Mouse (Mus musculus) intestine, embryonic 16.5 days (tissue): Measurements from ENCODE around the gene Spp2. TPM values are rescaled to one million over a fixed set of nuclear protein-coding genes. Genes with fewer than 3 reads are reported as not detected.
A peak's percentile ranks its signal among the peaks of the same experiment; 100 is the strongest.

Source experiments
- ATAC-seq: fragments of 200-750 bp; cut with Nextera tagmentation; 2 replicates; pipeline ENCODE4 v1.8.0; 2017; ENCODE audit warnings: moderate TSS enrichment, moderate library complexity
- H3K27ac ChIP-seq: fragments of 300-500 bp; sonication (generic); 2 replicates; pipeline ENCODE4 v1.5.1; 2014; ENCODE audit warnings: mild to moderate bottlenecking, low read length
- H3K27me3 ChIP-seq: fragments of 300-500 bp; sonication (generic); replicated peaks from 2 replicates; pipeline ENCODE4 v1.6.1; 2014; ENCODE audit warnings: low read length, control low read depth, mixed read lengths; ENCODE audit not compliant: control insufficient read depth, insufficient read depth
- H3K36me3 ChIP-seq: fragments of 300-500 bp; sonication (generic); 2 replicates; pipeline ENCODE4 v1.6.1; 2014; ENCODE audit warnings: low read length, control low read depth; ENCODE audit not compliant: control insufficient read depth, insufficient read depth
- H3K4me1 ChIP-seq: fragments of 300-500 bp; sonication (generic); 2 replicates; pipeline ENCODE4 v1.6.1; 2014; ENCODE audit warnings: low read length, control low read depth, mixed read lengths; ENCODE audit not compliant: control insufficient read depth, insufficient read depth
- H3K4me2 ChIP-seq: fragments of 300-500 bp; sonication (generic); 2 replicates; pipeline ENCODE4 v1.6.1; 2014; ENCODE audit warnings: low read depth, low read length, control low read depth
- H3K4me3 ChIP-seq: fragments of 300-500 bp; sonication (generic); 2 replicates; pipeline ENCODE4 v1.5.1; 2014; ENCODE audit warnings: mild to moderate bottlenecking, low read length
- H3K9ac ChIP-seq: fragments of 300-500 bp; sonication (generic); 2 replicates; pipeline ENCODE4 v1.6.1; 2014; ENCODE audit warnings: low read depth, low read length
- H3K9me3 ChIP-seq: fragments of 300-500 bp; sonication (generic); 2 replicates; pipeline ENCODE4 v1.6.1; 2016; ENCODE audit warnings: low read length, control low read depth; ENCODE audit not compliant: control insufficient read depth
- WGBS: fragments of 180-500 bp; shearing (Covaris S2); extraction: QIAGEN DNeasy Blood & Tissue Kit; methylation state at CpG from one replicate; pipeline ENCODE4 v1.1.7; 2014; 5-methylcytosine and 5-hydroxymethylcytosine counted together
- polyA plus RNA-seq: library from polyadenylated mRNA; unstranded; fragments of >200 nt; fragmentation: Nextera tagmentation; extraction: Ambion mirVana; gene quantifications from 2 replicates; pipeline ENCODE4 v1.2.1, GENCODE M21; 2015

The Spp2 gene
- polyA plus RNA-seq, 1 experiment from 2014 or later = 19.7 TPM

DNA sequence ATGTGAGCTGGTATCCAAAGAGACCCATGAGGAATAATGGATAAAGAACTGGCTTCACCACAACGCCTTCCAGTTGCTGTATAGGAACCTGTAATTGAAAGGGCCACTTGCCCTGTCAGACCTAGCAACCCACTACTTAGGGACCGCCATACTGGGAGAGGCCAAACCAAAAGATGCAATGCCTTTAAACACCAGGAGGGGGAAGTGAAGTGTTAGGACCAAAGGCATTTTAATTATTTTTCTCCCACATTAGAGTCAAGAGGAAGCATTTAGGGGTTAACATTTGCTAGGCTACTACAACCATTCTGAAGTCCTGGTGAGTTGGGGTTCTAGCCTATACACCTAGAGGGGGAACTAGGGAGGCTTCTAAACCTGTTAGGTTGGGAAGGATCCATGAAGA is 67.1 kb downstream of the Spp2 start:
- no peak overlapping the region for H3K4me3 ChIP-seq
- WGBS = 84% methylated on average over 2 of the region's 2 CpGs
- H3K9ac ChIP-seq = no peak overlapping the region
- no peak for ATAC-seq
- no peaks in the 10 kb centered on the region for H3K36me3 ChIP-seq
- H3K27me3 ChIP-seq = no peaks in the 10 kb centered on the region
- H3K4me1 ChIP-seq = peaks cover 25% of the 10 kb centered on the region
- H3K4me2 ChIP-seq = no peak overlapping the region
- no peaks in the 10 kb centered on the region for H3K9me3 ChIP-seq
- peak overlapping the region; percentile 33; the same call in 1 of the 2 replicates for H3K27ac ChIP-seq

DNA sequence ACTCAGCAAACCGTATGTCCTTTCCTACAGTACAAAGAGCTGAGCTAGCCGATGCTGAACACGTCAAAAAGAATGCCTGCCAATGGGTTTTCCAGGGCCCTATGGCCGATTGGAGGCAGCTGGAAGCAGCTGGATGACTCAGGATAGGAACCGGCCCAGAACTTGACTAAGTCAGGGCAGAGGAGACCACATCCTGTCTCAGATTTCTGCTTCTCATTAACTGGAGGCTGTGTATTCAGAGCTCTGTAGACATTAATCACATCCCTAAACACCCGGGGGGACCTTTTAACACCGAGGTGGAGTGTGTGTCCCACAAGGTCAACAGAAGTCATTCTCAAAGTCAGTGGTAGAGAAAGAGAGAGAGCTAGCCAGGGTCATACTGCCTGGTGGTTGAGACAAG is 67.8 kb downstream of the Spp2 start:
- Histone ChIP-seq H3K9ac (no peak overlapping the region), H3K4me1 (peaks cover 25% of the 10 kb centered on the region), H3K4me3 (no peak overlapping the region), H3K27ac (peak overlapping the region; percentile 33), H3K36me3 (no peaks in the 10 kb centered on the region), H3K4me2 (no peak overlapping the region), H3K9me3 (no peaks in the 10 kb centered on the region), H3K27me3 (no peaks in the 10 kb centered on the region)
- 20% methylated on average over 7 of the region's 7 CpGs for WGBS
- ATAC-seq = peak; percentile 52

DNA sequence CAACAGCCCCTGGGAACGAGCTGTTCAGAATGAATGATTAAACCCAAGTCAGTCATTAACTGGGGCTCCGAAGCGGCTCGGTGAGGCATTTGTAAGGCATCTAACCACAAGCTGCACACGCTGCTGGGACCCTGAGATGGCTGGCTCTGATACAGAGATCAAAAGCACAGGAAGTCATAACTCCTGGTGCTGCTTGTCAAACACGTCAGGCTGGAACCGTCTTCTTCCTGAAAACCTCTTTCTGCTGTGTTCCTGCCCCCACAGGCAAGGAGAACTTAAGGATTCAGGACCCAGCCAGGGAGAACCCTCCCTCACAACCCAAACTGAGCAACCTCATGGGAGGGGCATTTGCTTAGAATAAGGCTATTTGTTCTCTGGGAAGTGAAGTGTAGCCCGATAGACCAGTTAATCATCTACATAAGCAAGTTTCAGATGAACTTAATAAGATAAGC is 68.8 kb downstream of the Spp2 start:
- H3K4me2 ChIP-seq = peak overlapping the region; percentile 6; the same call in 1 of the 2 replicates
- H3K27me3 ChIP-seq = no peaks in the 10 kb centered on the region
- peak; percentile 78 for ATAC-seq
- no peaks in the 10 kb centered on the region for H3K36me3 ChIP-seq
- H3K9ac ChIP-seq = no peak overlapping the region
- H3K4me1 ChIP-seq = peaks cover 25% of the 10 kb centered on the region
- 7% methylated on average over 8 of the region's 8 CpGs for WGBS
- no peaks in the 10 kb centered on the region for H3K9me3 ChIP-seq
- H3K4me3 ChIP-seq = no peak overlapping the region
- H3K27ac ChIP-seq = peak overlapping the region; percentile 46; the same call in 1 of the 2 replicates

Other genes with a start within 250 kb of the Spp2 start
- not detected in 2 replicates for gene Ugt1a5, start 240.9 kb upstream of the Spp2 start, polyA plus RNA-seq
- 0.37 TPM in 1 of 2 replicates, not detected in the other for gene Ugt1a2, start 206.4 kb upstream of the Spp2 start, polyA plus RNA-seq
- gene Dnajb3, start 201.2 kb upstream of the Spp2 start, polyA plus RNA-seq = 5.7 and 8.0 TPM in 2 replicates
- 55.9 and 79.1 TPM in 2 replicates for gene Ugt1a1, start 195.0 kb upstream of the Spp2 start, polyA plus RNA-seq
- 0.76 and 0.88 TPM in 2 replicates for gene Mroh2a, start 180.0 kb upstream of the Spp2 start, polyA plus RNA-seq
- 135 and 141 TPM in 2 replicates for gene Hjurp, start 129.3 kb upstream of the Spp2 start, polyA plus RNA-seq
- not detected in 2 replicates for gene Trpm8, start 129.3 kb upstream of the Spp2 start, polyA plus RNA-seq
- not detected in 2 replicates for gene Glrp1, start 103.1 kb downstream of the Spp2 start, polyA plus RNA-seq